Mouse (Mus musculus) spleen, adult 2 months (tissue): ENCODE data around the gene Nop2.

Source experiments
- CTCF ChIP-seq: fragments of 200-500 bp; IDR thresholded peaks from 2 replicates; pipeline ENCODE4 v1.5.1; 2011; ENCODE audit warnings: mild to moderate bottlenecking, inconsistent platforms; ENCODE audit not compliant: insufficient read depth, insufficient read length, insufficient replicate concordance; ENCODE audit errors: extremely low read depth
- POLR2A ChIP-seq: fragments of 200-500 bp; IDR thresholded peaks from 2 replicates; pipeline ENCODE4 v1.6.1; 2011; ENCODE audit warnings: low read depth, low read length, inconsistent platforms

GRCm38 (mm10) chr6:125153682-125154081 lies 22.0 kb downstream of the Nop2 start:
- TF ChIP-seq POLR2A (no peak), CTCF (no peak)
